Comparison of ENCODE assay signal across 20 mouse cellular contexts in the genomic region with DNA sequence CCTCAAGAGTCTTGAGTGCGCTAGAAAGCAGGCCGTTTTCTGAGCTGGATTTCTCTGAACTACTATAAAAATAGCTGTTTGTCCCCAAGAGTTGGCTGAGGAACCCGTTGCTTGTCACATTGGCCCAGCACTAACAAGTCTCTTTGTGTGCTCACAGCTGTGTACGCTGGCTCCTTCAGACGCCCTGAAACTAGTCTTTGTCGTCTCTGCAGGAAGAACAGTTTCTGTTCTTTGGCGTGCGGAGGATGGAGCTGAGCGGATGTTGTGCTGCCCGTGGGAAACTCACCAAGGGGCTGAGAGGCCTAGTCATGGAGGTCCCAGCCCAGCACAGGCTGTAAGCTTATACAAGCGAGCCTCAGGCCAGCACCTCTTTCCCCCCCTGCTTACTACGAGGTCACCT. TPM values are rescaled to one million over a fixed set of nuclear protein-coding genes. Genes with fewer than 3 reads are reported as not detected.
DNase-seq lines count a peak whose midpoint lies in the region; ATAC-seq and TF ChIP-seq lines count a peak whose summit lies in the region.
"Had no signal": no experiment of that assay in that cellular context is flagged by ENCODE, and none has a peak within 500 bp of the region (broad histone marks: within the 10 kb centered on the region; RNA-seq: fewer than 3 reads in every experiment).

No protein-coding gene starts in this region.

- no peak for TF ChIP-seq POLR2A in cerebellum, adult 2 months (IDR thresholded peaks at IDR 0.05; ENCODE audit: borderline replicate concordance, insufficient read depth, low read length)

- no peaks in the 10 kb centered on the region for H3K4me1 ChIP-seq in cerebellum, adult 2 months (ENCODE audit: control insufficient read depth, insufficient read depth, low read length)
- H3K4me1 ChIP-seq in midbrain, postnatal 0 days (ENCODE audit: insufficient read depth, low read length): no peaks in the 10 kb centered on the region
- H3K4me1 ChIP-seq in midbrain, embryonic 14.5 days (ENCODE audit: control insufficient read depth, insufficient read depth, low read length): no peaks in the 10 kb centered on the region
- no peaks in the 10 kb centered on the region for H3K4me1 ChIP-seq in limb, embryonic 10.5 days
- H3K4me1 ChIP-seq: embryonic facial prominence, embryonic 15.5 days; forebrain, embryonic 10.5 days; heart, embryonic 13.5 days; midbrain, embryonic 10.5 days had no signal

- no peak overlapping the region for H3K4me2 ChIP-seq in midbrain, postnatal 0 days (ENCODE audit: low read depth, low read length, poor library complexity, severe bottlenecking)
- H3K4me2 ChIP-seq in midbrain, embryonic 14.5 days (ENCODE audit: low read length): no peak overlapping the region
- H3K4me2 ChIP-seq: embryonic facial prominence, embryonic 15.5 days; heart, embryonic 13.5 days had no signal

- intact Hi-C loops in left cerebral cortex, postnatal 10 days (cut with DNase I): no loop called here

- H3K9me3 ChIP-seq in midbrain, postnatal 0 days (ENCODE audit: low read length): no peaks in the 10 kb centered on the region
- H3K9me3 ChIP-seq in midbrain, embryonic 14.5 days (ENCODE audit: control insufficient read depth, low read length): no peaks in the 10 kb centered on the region
- H3K9me3 ChIP-seq in limb, embryonic 10.5 days (replicated peaks): no peaks in the 10 kb centered on the region
- H3K9me3 ChIP-seq: embryonic facial prominence, embryonic 15.5 days; forebrain, embryonic 10.5 days; G1E; heart, embryonic 13.5 days; midbrain, embryonic 10.5 days had no signal

- ATAC-seq in midbrain, postnatal 0 days (ENCODE audit: low FRiP score): no peak
- ATAC-seq in midbrain, embryonic 14.5 days (ENCODE audit: low FRiP score, low TSS enrichment): no peak
- ATAC-seq: CD4-positive, CD25-positive, alpha-beta regulatory T cell, adult 4 months; liver, postnatal 0 days had no signal

- DNase-seq in cerebellum, adult 2 months: peak in 1 of 2 experiments; percentile 20
- no peak for DNase-seq in cerebellum, adult 18-20 months
- peak; percentile 59 for DNase-seq in midbrain, postnatal 0 days (ENCODE audit: low spot score)
- DNase-seq in midbrain, embryonic 14.5 days: no peak
- peak; percentile 43 to 61 for DNase-seq in left cerebral cortex, postnatal 10 days (ENCODE audit: extremely low spot score in 1 of 2, low spot score in 2 of 2)
- DNase-seq in right cerebral cortex, postnatal 36 days (ENCODE audit: low spot score in 2 of 2): peak; percentile 42 to 54
- no peak for DNase-seq in limb, embryonic 10.5 days (ENCODE audit: low spot score)
- DNase-seq in testis, postnatal 14 days (ENCODE audit: low spot score): no peak
- DNase-seq: embryo, embryonic 11 days; heart, postnatal 36 days; liver; liver, postnatal 0 days; thymus, postnatal 4 days had no signal

- H3K36me3 ChIP-seq in midbrain, postnatal 0 days (ENCODE audit: insufficient read depth, low read length): peaks cover 76% of the 10 kb centered on the region
- peaks cover 95% of the 10 kb centered on the region for H3K36me3 ChIP-seq in midbrain, embryonic 14.5 days (ENCODE audit: control insufficient read depth, insufficient read depth, low read length)
- peaks cover 100% of the 10 kb centered on the region for H3K36me3 ChIP-seq in limb, embryonic 10.5 days

- H3K27me3 ChIP-seq in cerebellum, adult 2 months (ENCODE audit: control insufficient read depth, insufficient read depth, low read length): no peaks in the 10 kb centered on the region
- no peaks in the 10 kb centered on the region for H3K27me3 ChIP-seq in midbrain, postnatal 0 days (ENCODE audit: insufficient read depth, low read length)
- H3K27me3 ChIP-seq in midbrain, embryonic 14.5 days (ENCODE audit: control insufficient read depth, insufficient read depth, low read length): no peaks in the 10 kb centered on the region
- H3K27me3 ChIP-seq in limb, embryonic 10.5 days (ENCODE audit: low read depth, poor library complexity, severe bottlenecking): no peaks in the 10 kb centered on the region
- H3K27me3 ChIP-seq: embryonic facial prominence, embryonic 15.5 days; heart, embryonic 13.5 days had no signal

- H3K4me3 ChIP-seq in cerebellum, adult 2 months (replicated peaks; ENCODE audit: insufficient read depth, low read depth, low read length): no peak overlapping the region
- H3K4me3 ChIP-seq in midbrain, postnatal 0 days (ENCODE audit: low read depth, low read length): no peak overlapping the region
- H3K4me3 ChIP-seq in midbrain, embryonic 14.5 days (replicated peaks; ENCODE audit: low read depth, low read length): no peak overlapping the region
- H3K4me3 ChIP-seq in limb, embryonic 10.5 days: no peak overlapping the region
- H3K4me3 ChIP-seq: embryonic facial prominence, embryonic 15.5 days; forebrain, embryonic 10.5 days; heart, embryonic 13.5 days; midbrain, embryonic 10.5 days had no signal

- H3K9ac ChIP-seq in midbrain, postnatal 0 days (replicated peaks; ENCODE audit: low read length, poor library complexity, severe bottlenecking): no peak overlapping the region
- H3K9ac ChIP-seq in midbrain, embryonic 14.5 days (replicated peaks; ENCODE audit: low read length): no peak overlapping the region
- H3K9ac ChIP-seq: embryonic facial prominence, embryonic 15.5 days; heart, embryonic 13.5 days; liver, postnatal 0 days had no signal

- peak overlapping the region; percentile 56; the same call in 1 of the 2 replicates for H3K27ac ChIP-seq in cerebellum, adult 2 months (ENCODE audit: insufficient read depth, low read length)
- no peak overlapping the region for H3K27ac ChIP-seq in midbrain, postnatal 0 days (ENCODE audit: low read depth, low read length)
- H3K27ac ChIP-seq in midbrain, embryonic 14.5 days (replicated peaks; ENCODE audit: low read depth, low read length): no peak overlapping the region
- no peak overlapping the region for H3K27ac ChIP-seq in limb, embryonic 10.5 days
- H3K27ac ChIP-seq: embryonic facial prominence, embryonic 15.5 days; forebrain, embryonic 10.5 days; heart, embryonic 13.5 days; midbrain, embryonic 10.5 days had no signal

- 81% methylated on average over 12 of the region's 12 CpGs for WGBS in cerebellum, adult 2 months
- 88% methylated on average over 12 of the region's 12 CpGs for WGBS in midbrain, postnatal 0 days
- WGBS in midbrain, embryonic 14.5 days: 93% methylated on average over 12 of the region's 12 CpGs
- 93% methylated on average over 12 of the region's 12 CpGs for WGBS in limb, embryonic 10.5 days

- TF ChIP-seq CTCF in cerebellum, adult 2 months (IDR thresholded peaks at IDR 0.05; ENCODE audit: borderline replicate concordance, insufficient read depth, low read depth, low read length): no peak
- TF ChIP-seq CTCF in midbrain, postnatal 0 days (IDR thresholded peaks at IDR 0.05): no peak

RNA-seq across cellular contexts. Expression of gene Rpl13, which starts 18.5 kb away (rescaled TPM):
- 829 and 864 TPM in 2 replicates for polyA plus RNA-seq in cerebellum, adult 2 months (2012; rRNA removed)
- 2,117 and 2,785 TPM in 2 replicates for total RNA-seq in midbrain, postnatal 0 days (2014; rRNA removed)
- polyA plus RNA-seq in midbrain, postnatal 0 days (2015; fragmentation: Nextera tagmentation; extraction: Ambion mirVana): 801 and 821 TPM in 2 replicates
- polyA plus RNA-seq in midbrain, embryonic 14.5 days (2014; fragmentation: Nextera tagmentation; extraction: Ambion mirVana): 843 and 877 TPM in 2 replicates
- 100 to 1,000 TPM; 451 to 456 TPM for total RNA-seq in left cerebral cortex, postnatal 10 days (2021)
- 1,397 and 1,583 TPM in 2 replicates for polyA plus RNA-seq in limb, embryonic 10.5 days (2016; fragmentation: Nextera tagmentation; extraction: Ambion mirVana)

RNA-seq across cellular contexts. Expression of gene Spg7, which starts 20.9 kb away (rescaled TPM):
- polyA plus RNA-seq in cerebellum, adult 2 months (2012; rRNA removed): 103 and 104 TPM in 2 replicates
- total RNA-seq in midbrain, postnatal 0 days (2014; rRNA removed): 47.2 and 64.3 TPM in 2 replicates
- 50.1 and 51.3 TPM in 2 replicates for polyA plus RNA-seq in midbrain, postnatal 0 days (2015; fragmentation: Nextera tagmentation; extraction: Ambion mirVana)
- 42.0 and 43.6 TPM in 2 replicates for polyA plus RNA-seq in midbrain, embryonic 14.5 days (2014; fragmentation: Nextera tagmentation; extraction: Ambion mirVana)
- 10 to 100 TPM; 70.4 to 71.3 TPM for total RNA-seq in left cerebral cortex, postnatal 10 days (2021)
- polyA plus RNA-seq in limb, embryonic 10.5 days (2016; fragmentation: Nextera tagmentation; extraction: Ambion mirVana): 57.8 and 60.5 TPM in 2 replicates

RNA-seq across cellular contexts. Expression of gene Cpne7, which starts 33.6 kb away (rescaled TPM):
- polyA plus RNA-seq in cerebellum, adult 2 months (2012; rRNA removed): 6.2 and 7.1 TPM in 2 replicates
- 29.2 and 33.0 TPM in 2 replicates for total RNA-seq in midbrain, postnatal 0 days (2014; rRNA removed)
- polyA plus RNA-seq in midbrain, postnatal 0 days (2015; fragmentation: Nextera tagmentation; extraction: Ambion mirVana): 28.0 and 29.1 TPM in 2 replicates
- 1.8 and 3.7 TPM in 2 replicates for polyA plus RNA-seq in midbrain, embryonic 14.5 days (2014; fragmentation: Nextera tagmentation; extraction: Ambion mirVana)
- total RNA-seq in left cerebral cortex, postnatal 10 days (2021): 10 to 100 TPM; 75.7 to 94.1 TPM
- polyA plus RNA-seq in limb, embryonic 10.5 days (2016; fragmentation: Nextera tagmentation; extraction: Ambion mirVana): 1.2 TPM in 2 replicates
- total RNA-seq: granulocyte monocyte progenitor cell, adult 5-6 weeks had no signal

RNA-seq across cellular contexts. Expression of gene Ankrd11, which starts 41.5 kb away (rescaled TPM):
- 104 and 105 TPM in 2 replicates for polyA plus RNA-seq in cerebellum, adult 2 months (2012; rRNA removed)
- total RNA-seq in midbrain, postnatal 0 days (2014; rRNA removed): 92.5 and 98.3 TPM in 2 replicates
- polyA plus RNA-seq in midbrain, postnatal 0 days (2015; fragmentation: Nextera tagmentation; extraction: Ambion mirVana): 62.2 and 78.7 TPM in 2 replicates
- polyA plus RNA-seq in midbrain, embryonic 14.5 days (2014; fragmentation: Nextera tagmentation; extraction: Ambion mirVana): 42.4 and 46.2 TPM in 2 replicates
- total RNA-seq in left cerebral cortex, postnatal 10 days (2021): 100 to 1,000 TPM; 137 to 138 TPM
- polyA plus RNA-seq in limb, embryonic 10.5 days (2016; fragmentation: Nextera tagmentation; extraction: Ambion mirVana): 54.8 and 63.9 TPM in 2 replicates

Comparison
In these comparisons a context has a peak if more than half of its experiments do, and no peak if none do; other contexts are left out.
1. DNase-seq: peak in midbrain, postnatal 0 days (single experiment), left cerebral cortex, postnatal 10 days (2 of 2) and right cerebral cortex, postnatal 36 days (2 of 2); none in cerebellum, adult 18-20 months (0 of 2), midbrain, embryonic 14.5 days (single experiment), limb, embryonic 10.5 days (single experiment) and testis, postnatal 14 days (single experiment).